Mouse (Mus musculus) bone marrow, adult 2 months (tissue): ENCODE data around the gene Tomm34. TPM values are rescaled to one million over a fixed set of nuclear protein-coding genes. Genes with fewer than 3 reads are reported as not detected.
A peak's percentile ranks its signal among the peaks of the same experiment; 100 is the strongest.
"Not testable (repeated sequence)": the region's sequence is repeated elsewhere in the genome, so short reads cannot be mapped to it uniquely, and the experiment has no call there.

Experiments used
- H3K27ac ChIP-seq: fragments of 200-500 bp; 2 replicates; pipeline ENCODE4 v1.5.1; 2012; ENCODE audit warnings: low read depth, mild to moderate bottlenecking, control low read depth, inconsistent platforms, low read length; ENCODE audit not compliant: control insufficient read depth, poor library complexity, insufficient read depth
- H3K4me1 ChIP-seq: fragments of 200-500 bp; 2 replicates; pipeline ENCODE4 v1.6.1; 2011; ENCODE audit warnings: low read length; ENCODE audit not compliant: control insufficient read depth, insufficient read depth
- H3K4me3 ChIP-seq: fragments of 200-500 bp; replicated peaks from 2 replicates; pipeline ENCODE3; 2011; ENCODE audit warnings: mild to moderate bottlenecking, low read depth, low read length, control low read depth; ENCODE audit not compliant: control insufficient read depth
- CTCF ChIP-seq: fragments of 200-500 bp; IDR thresholded peaks from 2 replicates; pipeline ENCODE4 v1.5.1; 2011; ENCODE audit warnings: low read length, control low read depth; ENCODE audit not compliant: control insufficient read depth, insufficient read depth
- POLR2A ChIP-seq: fragments of 200-500 bp; IDR thresholded peaks from 2 replicates; pipeline ENCODE4 v1.6.1; 2011; ENCODE audit warnings: low read depth, mild to moderate bottlenecking, control low read depth, low read length, borderline replicate concordance; ENCODE audit not compliant: control insufficient read depth
- whole genome bisulfite sequencing: fragments of 180-500 bp; shearing (Covaris S2); methylation state at CpG from one replicate; pipeline ENCODE4 v1.1.7; 2018; 5-methylcytosine and 5-hydroxymethylcytosine counted together
- polyA plus RNA-seq: library from polyadenylated mRNA; stranded (reverse); fragments of >200 nt; gene quantifications from 2 replicates; pipeline ENCODE4 v1.2.4, GENCODE M21; 2011; ENCODE audit warnings: low replicate concordance; ENCODE audit not compliant: missing spikeins, insufficient read depth, insufficient read length

The Tomm34 gene
- polyA plus RNA-seq, 1 experiment: 50.9 TPM

DNA sequence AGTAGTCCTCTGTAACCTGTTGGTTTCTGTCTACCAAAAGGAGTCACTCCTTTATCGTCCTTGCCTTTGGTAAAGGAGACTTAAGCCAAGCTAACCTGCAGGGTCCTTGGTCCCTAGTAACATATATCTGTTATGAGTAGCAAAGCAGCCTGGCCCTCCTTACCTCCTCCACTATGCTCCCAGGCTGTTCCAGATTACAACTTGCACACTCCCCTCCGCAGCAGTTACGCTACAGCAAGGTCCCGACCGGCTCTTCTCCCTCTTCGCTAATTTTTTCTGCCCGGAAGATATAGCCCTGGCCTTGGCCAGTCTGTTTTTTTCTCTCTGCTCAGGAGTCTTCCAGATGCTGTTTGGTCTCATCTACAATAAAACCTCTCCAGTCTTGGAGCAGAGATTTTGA lies 2.2 kb upstream of the Tomm34 start:
- 82% methylated on average over 7 of the region's 7 CpGs for WGBS
- H3K27ac ChIP-seq: no peak overlapping the region
- H3K4me1 ChIP-seq: peaks cover 6% of the 10 kb centered on the region
- TF ChIP-seq POLR2A (no peak), CTCF (no peak)
- H3K4me3 ChIP-seq: no peak overlapping the region

GRCm38 (mm10) chr2:164072109-164072508 lies 1.1 kb upstream of the Tomm34 start:
- 88% methylated on average over 2 of the region's 2 CpGs for WGBS
- no peak for TF ChIP-seq CTCF
- no peak for TF ChIP-seq POLR2A
- Histone ChIP-seq H3K4me3 (no peak overlapping the region), H3K4me1 (peaks cover 5% of the 10 kb centered on the region), H3K27ac (no peak overlapping the region)

- H3K27ac ChIP-seq: peak overlapping the region; percentile 78; the same call in 1 of the 2 replicates
- peak overlapping the region; percentile 57 for H3K4me3 ChIP-seq
- H3K4me1 ChIP-seq: not testable (repeated sequence)
- 71% methylated on average over 11 of the region's 11 CpGs for WGBS
Measured at GRCm38 (mm10) chr2:164071437-164071820, 460 bp upstream of the Tomm34 start.

DNA sequence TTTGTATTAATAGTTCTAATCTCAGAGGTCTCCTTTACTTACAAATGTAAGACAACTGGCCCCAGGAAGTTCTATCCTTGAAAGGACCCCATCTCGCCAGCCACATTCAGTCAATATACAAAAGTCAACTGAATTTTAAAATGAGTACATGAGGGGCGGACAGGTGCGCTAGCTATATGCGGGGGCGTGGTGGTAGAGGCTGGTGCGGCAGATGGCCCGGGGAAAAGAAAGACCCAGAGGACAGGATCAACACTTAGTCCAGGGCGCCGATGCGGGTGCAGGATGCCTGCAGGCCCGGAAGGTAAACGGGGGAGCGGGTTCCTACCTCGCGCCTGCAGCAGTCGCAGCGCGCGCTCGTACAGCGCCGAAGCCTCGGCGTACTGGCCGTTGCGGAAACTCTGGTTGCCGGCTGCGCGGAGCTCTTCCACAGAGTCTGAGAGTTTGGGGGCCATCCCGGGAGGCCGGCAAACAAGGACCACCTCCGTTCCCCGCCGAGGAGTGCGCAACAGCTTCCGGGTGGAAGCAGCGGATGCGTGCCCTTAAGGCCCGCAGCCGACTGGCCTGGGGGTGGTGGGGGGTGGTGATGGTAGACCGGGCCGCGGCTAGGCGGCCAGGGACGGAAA lies 716 bp downstream of the Tomm34 start, which contains the start of gene Stk4:
Stk4 (plus strand) TSS at position 181 of the 623 bp plus-strand sequence.
- under 1% methylated on average over 45 of the region's 45 CpGs for WGBS
- Histone ChIP-seq H3K27ac (peak within 1 kb of the TSS; percentile 78), H3K4me1 (peaks cover 2% of the 10 kb centered on the region; the same call in 1 of the 2 replicates), H3K4me3 (peak within 1 kb of the TSS; percentile 74)
- TF ChIP-seq POLR2A (no peak), CTCF (no peak)

GRCm38 (mm10) chr2:164059634-164060235 lies 11.2 kb downstream of the Tomm34 start:
- WGBS: 91% methylated on average over 8 of the region's 8 CpGs
- Histone ChIP-seq H3K4me1 (no peaks in the 10 kb centered on the region), H3K4me3 (no peak overlapping the region), H3K27ac (no peak overlapping the region)
- no peak for TF ChIP-seq POLR2A
- TF ChIP-seq CTCF: no peak

- 91% methylated on average over 8 of the region's 8 CpGs for WGBS
Measured at GRCm38 (mm10) chr2:164054671-164055070, 16.3 kb downstream of the Tomm34 start.

DNA sequence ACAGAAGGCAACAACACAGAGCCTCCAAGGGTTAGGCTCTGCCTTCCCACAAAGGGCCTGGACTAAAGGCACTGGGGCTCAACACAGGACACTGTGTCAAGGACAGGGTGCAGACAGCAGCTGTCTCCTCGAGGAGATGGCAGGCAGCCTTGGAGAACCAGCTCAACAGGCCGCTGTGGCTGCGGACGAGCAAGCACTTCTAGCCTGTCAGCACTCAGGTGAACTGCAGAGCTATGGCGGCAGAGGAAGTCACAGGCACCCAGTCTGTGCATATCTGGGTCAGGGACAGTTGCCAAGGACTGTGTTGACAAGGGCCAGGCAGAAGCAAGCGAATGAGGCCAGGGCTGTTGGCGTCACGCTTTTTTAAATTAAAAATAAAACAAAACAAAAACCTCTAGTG lies 17.2 kb downstream of the Tomm34 start:
- Histone ChIP-seq H3K4me1 (no peaks in the 10 kb centered on the region), H3K4me3 (no peak overlapping the region), H3K27ac (no peak overlapping the region)
- WGBS: 88% methylated on average over 8 of the region's 8 CpGs
- no peak for TF ChIP-seq POLR2A

More at GRCm38 (mm10) chr2:164054671-164055070, 16.3 kb downstream of the Tomm34 start:
- H3K4me1 ChIP-seq: no peaks in the 10 kb centered on the region
- TF ChIP-seq POLR2A (no peak), CTCF (no peak)
- no peak overlapping the region for H3K27ac ChIP-seq
- no peak overlapping the region for H3K4me3 ChIP-seq

- 1% methylated on average over 16 of the region's 16 CpGs for WGBS
- peak overlapping the region; percentile 81 for H3K4me3 ChIP-seq
- peaks cover 1% of the 10 kb centered on the region for H3K4me1 ChIP-seq
- H3K27ac ChIP-seq: peak overlapping the region; percentile 59
- TF ChIP-seq CTCF (no peak), POLR2A (no peak)
Measured at GRCm38 (mm10) chr2:164047197-164047690, 23.7 kb downstream of the Tomm34 start.
